Mouse (Mus musculus): ENCODE data around the gene Fam118b. TPM values are rescaled to one million over a fixed set of nuclear protein-coding genes. Genes with fewer than 3 reads are reported as not detected.

The Fam118b gene
- polyA plus RNA-seq, 1 experiment from 2014 or later, result 32.7 TPM

DNA sequence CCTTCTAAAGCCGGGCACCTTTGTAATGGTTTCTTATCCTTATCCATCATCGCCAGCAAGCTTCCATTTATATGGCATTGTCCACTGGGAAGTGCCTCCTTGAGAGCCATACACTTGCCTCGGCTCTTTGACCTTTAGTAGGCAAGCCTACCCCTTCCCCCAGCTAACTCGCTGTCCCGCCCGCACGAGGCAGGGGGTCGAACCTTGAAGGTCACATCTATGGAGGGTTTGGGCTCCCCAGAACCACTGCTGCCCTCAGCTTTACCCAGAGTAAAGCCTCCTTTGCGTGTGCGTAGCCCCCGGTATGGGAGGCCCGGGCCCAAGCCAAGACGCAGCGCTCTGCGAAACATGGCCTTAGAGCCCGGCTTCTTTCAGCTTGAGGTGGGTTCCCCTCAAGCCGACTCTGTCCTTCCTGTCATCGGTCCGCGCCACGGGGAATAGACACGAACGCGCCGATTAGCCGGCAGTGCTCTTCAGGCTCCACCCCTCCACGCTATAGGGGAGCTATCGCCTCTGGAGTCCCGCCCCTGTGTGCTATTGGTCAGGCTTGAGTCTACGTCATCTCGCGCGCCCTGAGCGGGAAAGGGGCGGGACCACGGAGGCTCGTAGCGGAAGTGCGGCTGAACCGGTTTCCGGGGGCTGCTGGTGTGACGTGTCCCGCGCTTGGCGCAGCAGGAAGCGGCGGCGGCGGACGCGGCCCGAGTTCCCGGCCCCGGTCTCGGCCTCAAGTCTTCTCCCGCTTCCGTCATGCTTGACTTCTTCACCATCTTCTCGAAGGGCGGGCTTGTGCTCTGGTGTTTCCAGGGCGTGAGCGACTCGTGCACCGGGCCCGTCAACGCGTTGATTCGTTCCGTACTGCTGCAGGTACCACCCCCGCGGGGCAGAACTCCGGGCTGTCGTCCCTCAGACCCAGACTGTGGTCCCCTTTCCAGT, 56.8 kb downstream of the Fam118b start, which contains the start of gene Foxred1:
Gene Foxred1 (minus strand): TSS at position 514 of the 933 bp plus-strand sequence.
- H3K4me2 ChIP-seq, result peak within 1 kb of the TSS; percentile 81

DNA sequence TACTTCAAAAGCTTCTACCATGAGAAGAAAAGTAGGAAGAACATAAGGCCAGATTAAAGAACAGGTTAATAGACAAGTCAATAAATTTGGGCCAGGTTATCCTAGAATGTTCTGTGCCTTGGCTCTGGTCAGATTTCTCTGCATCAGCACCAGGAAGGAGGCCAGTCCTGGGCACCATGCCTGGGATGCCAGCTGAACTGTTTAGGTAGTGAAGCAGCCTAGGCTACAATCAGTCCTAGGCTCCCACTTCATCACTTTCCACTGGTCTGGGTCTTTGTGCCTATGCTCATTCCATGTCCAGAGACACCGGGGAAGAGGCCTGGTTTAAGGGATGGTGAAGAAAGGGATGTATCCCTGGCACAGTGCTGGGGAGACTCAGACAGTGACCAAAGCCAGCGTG, 63.2 kb downstream of the Fam118b start:
- peaks cover 35% of the 10 kb centered on the region for H3K36me3 ChIP-seq
- no peaks in the 10 kb centered on the region for H3K27me3 ChIP-seq (replicated peaks)
- peaks cover 8% of the 10 kb centered on the region for H3K4me1 ChIP-seq
- no peak overlapping the region for H3K4me3 ChIP-seq (replicated peaks)
- no peak overlapping the region for H3K27ac ChIP-seq
- no peak overlapping the region for H3K4me2 ChIP-seq
- H3K9me3 ChIP-seq, result no peaks in the 10 kb centered on the region
- WGBS, result 87% methylated on average over 2 of the region's 2 CpGs
- H3K9ac ChIP-seq, result no peak overlapping the region
- ATAC-seq (ENCODE audit: insufficient read depth, low FRiP score, low read depth), result no peak

More for the DNA sequence above, 56.8 kb downstream of the Fam118b start, which contains the start of gene Foxred1:
- H3K9ac ChIP-seq, result peak within 1 kb of the TSS; percentile 85
- under 1% methylated on average over 72 of the region's 72 CpGs for WGBS
- ATAC-seq (ENCODE audit: insufficient read depth, low FRiP score, low read depth), result peak; percentile 100
- no peaks in the 10 kb centered on the region for H3K9me3 ChIP-seq
- peak within 1 kb of the TSS; percentile 83 for H3K4me3 ChIP-seq (replicated peaks)
- H3K36me3 ChIP-seq, result peaks cover 35% of the 10 kb centered on the region
- no peaks in the 10 kb centered on the region for H3K27me3 ChIP-seq (replicated peaks)
- H3K4me1 ChIP-seq, result peaks cover 5% of the 10 kb centered on the region; the same call in 1 of the 2 replicates
- H3K27ac ChIP-seq, result peak within 1 kb of the TSS; percentile 94

- no peak overlapping the region for H3K4me3 ChIP-seq (replicated peaks)
- H3K27ac ChIP-seq, result no peak overlapping the region
- peaks cover 30% of the 10 kb centered on the region for H3K36me3 ChIP-seq
- peaks cover 8% of the 10 kb centered on the region for H3K4me1 ChIP-seq
- ATAC-seq (ENCODE audit: insufficient read depth, low FRiP score, low read depth), result no peak
- 42% methylated on average over 3 of the region's 3 CpGs for WGBS
- no peaks in the 10 kb centered on the region for H3K27me3 ChIP-seq (replicated peaks)
- no peaks in the 10 kb centered on the region for H3K9me3 ChIP-seq
- H3K9ac ChIP-seq, result no peak overlapping the region
- no peak overlapping the region for H3K4me2 ChIP-seq
Measured at GRCm38 (mm10) chr9:35203536-35203935, 64.1 kb downstream of the Fam118b start.

- 44% methylated on average over 9 of the region's 9 CpGs for WGBS
- Histone ChIP-seq H3K4me2 (peak overlapping the region; percentile 83), H3K4me1 (peaks cover 8% of the 10 kb centered on the region), H3K36me3 (peaks cover 9% of the 10 kb centered on the region), H3K9ac (no peak overlapping the region), H3K27me3 (replicated peaks) (no peaks in the 10 kb centered on the region), H3K4me3 (replicated peaks) (peak overlapping the region; percentile 75), H3K9me3 (no peaks in the 10 kb centered on the region), H3K27ac (no peak overlapping the region)
- no peak for ATAC-seq (ENCODE audit: insufficient read depth, low FRiP score, low read depth)
Measured at GRCm38 (mm10) chr9:35200529-35201060, 67.0 kb downstream of the Fam118b start.

GRCm38 (mm10) chr9:35199772-35200471, 67.7 kb downstream of the Fam118b start, which contains the start of the genes Srpr and Tirap:
TSS of gene Srpr (plus strand) at chr9:35200175.
TSS of gene Tirap (minus strand) at chr9:35200291.
- H3K27me3 ChIP-seq (replicated peaks), result no peaks in the 10 kb centered on the region
- H3K27ac ChIP-seq, result peak within 1 kb of the TSS; percentile 77
- peak within 1 kb of the TSS; percentile 75 for H3K4me3 ChIP-seq (replicated peaks)
- peak within 1 kb of the TSS; percentile 48 for H3K9ac ChIP-seq
- H3K4me2 ChIP-seq, result peak within 1 kb of the TSS; percentile 83
- H3K36me3 ChIP-seq, result peaks cover 2% of the 10 kb centered on the region
- H3K4me1 ChIP-seq, result peaks cover 8% of the 10 kb centered on the region
- WGBS, result under 1% methylated on average over 44 of the region's 44 CpGs
- no peaks in the 10 kb centered on the region for H3K9me3 ChIP-seq
- peak; percentile 92 for ATAC-seq (ENCODE audit: insufficient read depth, low FRiP score, low read depth)

- WGBS, result 23% methylated on average over 18 of the region's 18 CpGs
- peak; percentile 49 for ATAC-seq (ENCODE audit: insufficient read depth, low FRiP score, low read depth)
- Histone ChIP-seq H3K4me2 (peak overlapping the region; percentile 83), H3K9me3 (no peaks in the 10 kb centered on the region), H3K9ac (peak overlapping the region; percentile 48), H3K4me3 (replicated peaks) (peak overlapping the region; percentile 75), H3K27me3 (replicated peaks) (no peaks in the 10 kb centered on the region), H3K36me3 (no peaks in the 10 kb centered on the region), H3K4me1 (peaks cover 8% of the 10 kb centered on the region), H3K27ac (peak overlapping the region; percentile 77)
Measured at GRCm38 (mm10) chr9:35198945-35199771, 68.4 kb downstream of the Fam118b start.

DNA sequence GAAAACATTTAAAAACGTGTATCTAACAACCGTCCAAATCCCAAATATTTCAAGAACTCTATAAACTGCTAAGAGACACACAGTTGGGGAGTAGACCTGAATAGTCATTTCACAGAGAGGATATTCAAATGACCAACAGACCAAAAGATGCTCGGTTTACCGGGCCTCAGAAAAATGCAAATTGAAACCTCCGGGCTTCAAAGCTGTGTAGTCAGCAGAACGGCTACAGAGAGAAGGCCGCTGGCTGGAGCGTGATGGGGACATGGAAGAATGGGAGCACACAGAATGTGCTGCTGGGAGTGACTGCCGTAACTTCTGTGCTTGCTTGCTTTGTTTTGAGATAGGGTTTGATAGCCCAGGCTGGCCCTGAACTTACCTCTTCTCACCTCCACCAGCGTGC, 69.3 kb downstream of the Fam118b start:
- Histone ChIP-seq H3K4me2 (no peak overlapping the region), H3K36me3 (no peaks in the 10 kb centered on the region), H3K4me3 (replicated peaks) (no peak overlapping the region), H3K4me1 (peaks cover 8% of the 10 kb centered on the region), H3K9ac (no peak overlapping the region), H3K9me3 (no peaks in the 10 kb centered on the region), H3K27me3 (replicated peaks) (no peaks in the 10 kb centered on the region), H3K27ac (no peak overlapping the region)
- ATAC-seq (ENCODE audit: insufficient read depth, low FRiP score, low read depth), result no peak
- WGBS, result 82% methylated on average over 10 of the region's 10 CpGs

GRCm38 (mm10) chr9:35197625-35198024, 70.0 kb downstream of the Fam118b start:
- Histone ChIP-seq H3K36me3 (no peaks in the 10 kb centered on the region), H3K27me3 (replicated peaks) (no peaks in the 10 kb centered on the region), H3K4me3 (replicated peaks) (no peak overlapping the region), H3K9me3 (no peaks in the 10 kb centered on the region), H3K27ac (no peak overlapping the region), H3K9ac (no peak overlapping the region), H3K4me2 (no peak overlapping the region), H3K4me1 (peaks cover 8% of the 10 kb centered on the region)
- ATAC-seq (ENCODE audit: insufficient read depth, low FRiP score, low read depth), result no peak
- 88% methylated on average over 3 of the region's 3 CpGs for WGBS

DNA sequence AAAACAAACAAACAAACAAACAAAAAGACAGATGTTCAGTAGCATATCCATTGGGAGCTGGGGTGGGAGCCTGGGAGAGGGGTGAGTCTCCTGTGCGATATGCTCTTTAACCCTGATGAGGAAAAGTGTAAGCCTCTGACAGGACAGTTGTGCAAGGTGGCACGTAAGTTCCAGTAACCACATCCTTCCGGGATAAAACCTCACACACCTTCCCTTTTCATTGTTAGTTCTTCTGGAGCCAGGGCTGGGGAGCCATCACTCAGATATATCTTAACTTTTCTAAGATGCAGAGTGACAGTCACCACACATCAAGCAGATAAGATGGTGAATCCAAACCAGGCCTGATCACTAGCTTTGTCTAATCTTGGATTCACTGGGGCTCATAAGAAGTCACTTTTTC, 73.6 kb downstream of the Fam118b start:
- WGBS, result 94% methylated on average over 3 of the region's 3 CpGs
- H3K9ac ChIP-seq, result no peak overlapping the region
- no peaks in the 10 kb centered on the region for H3K9me3 ChIP-seq
- H3K27ac ChIP-seq, result no peak overlapping the region
- no peaks in the 10 kb centered on the region for H3K27me3 ChIP-seq (replicated peaks)
- no peak for ATAC-seq (ENCODE audit: insufficient read depth, low FRiP score, low read depth)
- no peaks in the 10 kb centered on the region for H3K4me1 ChIP-seq
- H3K36me3 ChIP-seq, result peaks cover under 1% of the 10 kb centered on the region; the same call in 1 of the 2 replicates
- no peak overlapping the region for H3K4me2 ChIP-seq
- no peak overlapping the region for H3K4me3 ChIP-seq (replicated peaks)

GRCm38 (mm10) chr9:35192983-35193542, 74.5 kb downstream of the Fam118b start:
- no peaks in the 10 kb centered on the region for H3K27me3 ChIP-seq (replicated peaks)
- H3K9ac ChIP-seq, result no peak overlapping the region

DNA sequence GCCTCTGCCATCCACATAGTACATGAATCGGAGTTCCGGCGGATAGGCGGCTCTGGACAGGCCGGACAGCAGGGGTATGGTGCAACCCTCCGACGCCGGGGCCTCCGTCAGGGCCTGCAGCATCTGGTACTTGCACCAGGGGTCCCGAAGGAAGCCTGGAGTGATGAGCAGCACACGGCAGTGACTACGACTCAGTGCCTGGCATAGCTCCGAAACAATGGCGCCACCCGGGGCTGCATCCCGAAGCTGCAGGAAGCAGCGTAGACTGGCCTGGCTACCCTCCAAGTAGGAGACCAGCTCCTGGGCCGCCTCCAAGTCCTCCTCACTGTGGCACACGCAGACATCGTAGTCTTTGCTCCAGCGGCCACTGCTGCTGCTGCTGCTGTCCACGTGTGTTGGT, 78.9 kb downstream of the Fam118b start:
- H3K27me3 ChIP-seq (replicated peaks), result no peaks in the 10 kb centered on the region
- no peaks in the 10 kb centered on the region for H3K9me3 ChIP-seq
- H3K27ac ChIP-seq, result no peak overlapping the region
- peaks cover 6% of the 10 kb centered on the region for H3K36me3 ChIP-seq
- no peak for ATAC-seq (ENCODE audit: insufficient read depth, low FRiP score, low read depth)
- H3K9ac ChIP-seq, result no peak overlapping the region
- WGBS, result 83% methylated on average over 22 of the region's 22 CpGs
- no peak overlapping the region for H3K4me3 ChIP-seq (replicated peaks)
- no peak overlapping the region for H3K4me2 ChIP-seq
- no peaks in the 10 kb centered on the region for H3K4me1 ChIP-seq

More at GRCm38 (mm10) chr9:35192983-35193542, 74.5 kb downstream of the Fam118b start:
- Histone ChIP-seq H3K36me3 (peaks cover 6% of the 10 kb centered on the region), H3K4me3 (replicated peaks) (no peak overlapping the region), H3K9me3 (no peaks in the 10 kb centered on the region), H3K4me1 (no peaks in the 10 kb centered on the region), H3K4me2 (no peak overlapping the region), H3K27ac (no peak overlapping the region; the same call in 1 of the 2 replicates)
- no peak for ATAC-seq (ENCODE audit: insufficient read depth, low FRiP score, low read depth)
- 79% methylated on average over 11 of the region's 11 CpGs for WGBS

Measured in stomach, embryonic 15.5 days (tissue).